Mouse (Mus musculus): ENCODE data around the gene Rell1.

Rell1 gene

DNA sequence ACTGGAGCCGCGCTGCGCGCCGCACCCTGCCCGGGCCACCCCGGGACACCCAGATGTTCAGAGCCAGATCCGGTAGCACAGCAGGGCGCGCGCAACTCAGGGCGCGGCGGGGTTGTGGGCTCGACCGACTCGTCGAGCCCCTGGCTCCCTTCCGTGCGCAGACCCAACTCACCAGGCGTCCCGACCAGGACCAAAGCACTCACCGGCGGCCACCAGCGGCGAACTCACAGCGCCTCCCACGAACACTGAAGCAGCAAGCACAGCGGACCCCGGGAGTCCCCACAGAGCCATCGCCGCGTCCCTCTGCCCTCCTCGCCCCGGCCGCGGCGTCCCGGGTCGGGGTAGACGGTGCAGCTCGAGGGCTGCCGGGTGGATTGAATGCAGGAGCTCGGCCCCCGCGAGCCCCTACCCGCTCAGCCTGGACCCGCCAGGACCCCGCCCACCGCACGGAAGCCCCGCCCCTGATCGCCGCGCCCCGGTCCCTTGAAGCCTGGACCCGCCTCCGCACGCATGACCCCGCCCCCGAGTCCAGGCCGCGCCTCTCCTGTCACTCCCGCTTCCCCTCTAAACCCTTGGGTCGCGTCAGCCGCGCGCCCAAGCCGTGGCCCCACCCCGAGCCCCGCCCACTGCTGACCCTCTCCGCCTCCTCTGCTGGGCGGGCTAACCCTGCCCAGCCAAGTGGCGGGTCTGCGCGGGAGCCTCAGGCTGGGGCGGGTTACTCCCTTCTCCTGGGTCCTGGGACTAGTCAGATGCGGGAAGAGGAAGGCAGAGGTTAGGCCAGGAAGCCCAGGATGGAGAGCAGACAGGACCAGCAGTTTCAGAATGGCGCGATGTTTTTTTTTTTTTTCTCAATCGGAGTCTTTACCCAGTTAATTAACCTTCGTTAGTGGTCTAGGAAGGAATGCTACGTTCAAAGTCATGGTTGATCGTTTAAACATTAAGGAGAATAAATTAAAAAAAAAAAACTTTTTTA, at the start of gene Rell1:
TSS of gene Rell1 (minus strand) at position 455 of the 973 bp plus-strand sequence.
- DNase-seq, result peak; percentile 92

- no peak for DNase-seq
Observed at GRCm38 (mm10) chr5:64012596-64013366, 44.1 kb upstream of the Rell1 start.

DNA sequence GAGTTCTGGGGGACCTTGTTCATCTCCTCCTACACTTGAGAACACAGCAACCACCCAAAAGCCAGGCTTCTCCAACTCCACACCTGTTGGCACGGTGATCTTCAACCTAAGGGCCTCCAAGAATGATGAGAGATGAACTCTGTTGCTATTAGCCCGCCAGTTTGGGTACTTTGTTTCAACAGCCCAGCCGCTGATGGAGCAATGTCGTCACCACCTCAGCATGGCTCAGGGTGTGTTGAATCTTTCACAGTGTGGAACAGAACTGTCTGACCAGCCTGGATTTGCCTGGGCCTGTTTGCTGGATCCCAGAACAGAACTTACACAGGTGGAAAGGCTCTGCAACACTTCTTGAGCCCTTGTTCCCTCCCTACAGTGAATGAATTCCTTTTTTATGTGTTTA, 37.9 kb upstream of the Rell1 start:
- no peak for DNase-seq

DNA sequence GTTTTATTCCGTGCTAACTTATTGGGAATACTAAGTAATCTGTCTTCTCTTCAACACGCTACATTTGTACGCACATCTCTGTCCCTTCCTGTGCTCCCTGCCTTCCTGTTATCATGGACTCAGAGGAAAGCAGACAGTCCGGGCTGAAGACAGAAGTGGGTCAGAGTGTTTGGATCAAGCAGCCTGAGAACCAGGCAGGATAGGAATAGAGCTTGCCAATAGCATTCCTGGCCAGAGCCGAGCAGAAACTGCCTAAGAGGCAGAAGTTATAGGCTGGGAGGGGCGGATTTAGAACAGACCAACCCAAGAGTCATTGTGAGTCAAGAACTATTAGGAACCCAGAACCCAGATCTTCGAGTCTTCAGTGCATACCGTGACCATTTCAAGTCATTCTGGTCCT, 34.6 kb upstream of the Rell1 start:
- DNase-seq, result no peak

DNA sequence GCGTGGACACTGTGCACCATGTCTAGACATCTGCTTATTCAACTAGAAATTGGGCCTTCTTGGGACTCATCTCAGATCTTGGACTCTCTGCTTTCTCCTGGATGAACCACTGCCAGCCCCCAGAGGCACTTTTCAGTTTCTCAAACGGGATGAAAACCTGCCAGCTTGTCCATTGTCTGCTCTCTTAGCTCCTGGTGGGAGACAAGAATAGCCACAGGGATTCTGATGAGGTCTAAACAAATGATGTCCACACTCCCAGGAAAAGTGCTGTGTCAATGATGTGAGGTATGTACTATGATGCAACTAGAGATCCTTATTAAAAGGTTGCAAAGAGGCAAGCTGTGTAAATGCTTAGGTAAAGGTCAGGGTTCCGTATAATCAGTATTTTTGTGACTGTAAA, 25.2 kb upstream of the Rell1 start:
- no peak for DNase-seq

DNA sequence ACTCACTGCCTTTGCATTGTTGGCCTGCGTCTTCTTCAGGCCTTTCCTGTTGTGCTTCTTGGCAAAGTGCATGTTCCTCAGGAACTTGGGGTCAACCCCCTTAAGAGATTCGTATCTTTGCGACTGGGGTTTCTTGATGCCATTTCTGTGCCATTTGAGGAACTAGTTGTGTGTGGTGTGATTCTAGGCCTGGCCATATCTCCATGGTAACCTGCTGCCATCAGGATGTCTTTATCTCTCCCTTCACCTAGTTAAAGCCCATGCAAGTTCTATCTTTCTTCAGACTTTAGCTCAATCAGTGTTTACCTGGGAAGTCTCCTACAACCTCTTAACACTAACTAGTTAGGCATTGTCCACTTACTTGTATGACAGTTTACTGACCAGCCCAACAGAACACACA, 22.0 kb upstream of the Rell1 start:
- no peak for DNase-seq

DNA sequence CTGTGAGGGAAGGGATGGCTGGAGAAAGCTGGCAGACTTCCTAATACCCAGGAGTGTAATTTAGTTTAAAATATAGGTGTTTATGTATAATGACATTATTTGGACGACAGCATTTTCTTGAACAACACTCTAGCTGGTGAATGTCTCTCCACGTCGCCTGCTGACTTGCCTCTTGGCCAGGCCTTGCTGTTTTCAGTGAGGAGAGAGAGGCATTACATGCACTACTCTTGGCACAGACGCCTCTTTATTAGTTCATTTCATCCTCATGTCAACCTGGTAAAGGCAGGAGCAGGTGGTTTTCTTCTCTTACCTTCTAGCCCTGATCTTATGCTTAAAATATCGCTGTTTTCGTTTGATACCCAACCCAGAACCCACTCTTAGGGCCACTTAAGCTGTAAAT, 17.6 kb upstream of the Rell1 start:
- no peak for DNase-seq

- no peak for DNase-seq
Observed at GRCm38 (mm10) chr5:63982296-63982695, 13.6 kb upstream of the Rell1 start.

GRCm38 (mm10) chr5:63970991-63971390, 2.3 kb upstream of the Rell1 start:
- no peak for DNase-seq

DNA sequence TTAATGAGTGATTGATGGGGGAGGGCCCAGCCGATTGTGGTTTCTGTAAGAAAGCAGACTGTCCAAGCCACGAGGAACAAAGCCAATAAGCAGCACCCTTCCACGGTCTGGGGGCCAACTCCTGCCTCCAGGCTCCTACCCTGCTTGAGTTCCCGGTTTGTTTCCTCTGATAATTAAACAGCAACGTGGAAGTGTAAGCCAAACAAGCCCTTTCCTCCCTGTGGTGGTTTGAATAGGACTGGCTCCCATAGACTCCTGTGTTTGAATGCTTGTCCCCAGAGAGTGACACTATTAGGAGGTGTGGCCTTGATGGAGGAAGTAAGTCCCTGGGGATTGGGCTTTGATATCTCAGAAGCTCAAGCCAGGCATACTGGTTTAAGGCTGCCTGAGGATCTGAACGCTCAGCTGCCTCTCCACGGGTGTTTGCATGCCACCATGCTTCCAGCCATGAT, 1.6 kb upstream of the Rell1 start:
- no peak for DNase-seq

DNA sequence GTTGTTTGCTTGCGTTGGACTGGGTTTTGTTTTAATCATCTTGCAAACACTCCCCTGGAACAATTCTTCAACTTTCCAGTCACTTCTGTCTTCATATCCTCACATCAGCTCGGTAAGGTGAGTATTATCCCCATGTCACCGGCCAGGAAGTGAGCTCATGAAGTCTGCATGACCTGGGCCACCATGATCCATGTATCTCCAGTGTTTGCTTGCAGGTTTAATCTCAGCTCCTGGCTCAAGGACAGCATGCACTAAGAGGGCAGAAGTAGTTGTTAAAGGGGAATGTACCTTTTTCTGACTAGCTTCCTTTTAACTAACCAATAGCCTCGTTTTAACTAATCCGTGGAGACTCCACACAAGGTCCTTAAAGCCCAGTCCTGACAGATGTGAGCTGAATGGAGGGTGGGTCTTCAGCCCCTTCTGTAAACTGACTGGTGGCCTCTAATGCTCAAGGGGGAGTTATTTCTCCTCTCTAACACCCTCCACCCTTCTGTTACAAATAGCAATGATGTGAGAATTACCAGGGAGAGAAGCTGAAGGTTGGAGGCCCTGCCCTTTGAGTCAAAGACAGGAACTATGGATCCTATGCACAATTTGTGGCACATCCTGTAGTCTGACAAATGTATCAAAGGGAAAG, 897 bp upstream of the Rell1 start:
- no peak for DNase-seq

DNA sequence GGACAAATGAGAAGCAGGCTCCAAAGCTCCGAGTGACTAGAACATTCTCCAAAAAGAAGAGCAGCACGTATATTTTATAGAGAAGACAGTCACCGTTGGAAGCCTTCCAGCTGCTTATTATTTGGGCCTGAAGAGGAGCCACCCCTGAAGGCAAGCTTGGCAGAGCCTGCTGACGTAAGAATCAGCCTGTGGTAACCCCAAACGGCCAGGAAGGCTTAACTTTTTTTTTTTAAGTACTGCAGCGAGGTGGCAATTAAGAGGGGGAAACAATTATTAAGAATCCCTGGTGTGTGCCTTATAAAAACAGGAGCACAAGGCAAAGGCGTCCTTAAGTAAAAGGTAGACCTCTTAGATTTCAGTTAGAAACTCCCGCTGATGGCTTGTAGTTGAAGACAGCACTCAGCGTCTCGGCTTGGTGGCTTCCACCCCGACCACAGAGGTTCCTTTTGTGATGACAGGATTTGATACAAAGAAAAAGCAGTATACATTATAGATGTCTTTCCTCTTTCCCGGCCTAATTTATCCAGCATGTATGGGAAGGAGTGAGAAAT, 1.0 kb downstream of the Rell1 start:
- DNase-seq, result no peak

DNA sequence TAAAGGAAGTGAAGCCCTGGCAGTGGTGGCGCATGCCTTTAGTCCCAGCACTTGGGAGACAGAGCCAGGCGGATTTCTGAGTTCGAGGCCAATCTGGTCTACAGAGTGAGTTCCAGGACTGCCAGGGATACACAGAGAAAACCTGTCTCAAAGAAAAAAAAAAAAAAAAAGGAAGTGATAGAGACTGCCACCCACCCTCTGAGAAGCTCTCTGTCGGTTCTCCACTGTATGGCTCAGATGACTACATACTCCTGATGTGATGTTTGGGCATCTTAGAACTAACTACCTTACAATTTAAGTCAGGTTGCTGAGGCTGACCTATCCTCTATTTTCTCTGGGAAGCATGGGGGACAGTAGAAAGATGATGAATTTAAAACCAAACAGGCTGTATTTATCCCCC, 2.3 kb downstream of the Rell1 start:
- no peak for DNase-seq

- no peak for DNase-seq
Observed at GRCm38 (mm10) chr5:63965946-63966345, 2.8 kb downstream of the Rell1 start.

DNA sequence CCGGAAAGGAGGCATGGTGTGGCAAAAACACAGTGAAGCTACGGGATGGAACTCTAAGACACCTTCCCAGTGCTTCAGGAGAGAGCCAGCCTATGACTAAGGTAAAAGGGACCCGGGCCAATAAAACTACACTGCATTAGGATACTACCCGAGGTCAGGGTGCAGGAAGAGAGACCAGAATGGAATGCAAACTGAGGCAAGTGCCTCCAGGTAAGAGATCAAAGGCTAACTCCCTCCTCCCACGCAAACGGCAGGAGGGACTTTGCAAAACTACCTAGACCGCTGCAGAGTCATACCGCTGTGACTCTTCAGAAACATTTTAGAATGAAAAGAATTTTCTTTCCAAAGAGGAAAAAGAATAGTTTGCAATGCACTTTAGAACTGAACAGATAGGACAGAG, 4.1 kb downstream of the Rell1 start:
- DNase-seq, result no peak

DNA sequence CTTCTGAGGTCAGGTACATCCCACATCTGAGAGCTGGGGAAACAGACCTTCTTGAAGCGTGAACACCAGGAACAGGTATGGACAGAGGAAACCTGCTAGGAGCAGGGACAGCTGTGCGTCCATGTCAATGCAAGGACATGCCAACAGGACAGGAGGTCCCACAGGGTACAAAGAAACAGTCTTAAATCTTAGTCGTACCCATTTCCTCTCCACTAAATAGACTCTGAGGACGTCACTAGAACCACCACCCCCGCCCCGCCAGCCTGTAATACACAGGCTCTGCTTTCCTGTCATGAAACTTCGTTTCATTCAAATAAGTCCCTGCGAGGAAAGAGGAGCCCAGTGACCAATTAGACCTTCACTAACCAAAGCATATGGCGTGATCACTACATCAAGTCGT, 7.0 kb downstream of the Rell1 start:
- DNase-seq, result no peak

- no peak for DNase-seq
Observed at GRCm38 (mm10) chr5:63960565-63960964, 8.1 kb downstream of the Rell1 start.

GRCm38 (mm10) chr5:63958963-63959708, 9.6 kb downstream of the Rell1 start:
- DNase-seq, result no peak

DNA sequence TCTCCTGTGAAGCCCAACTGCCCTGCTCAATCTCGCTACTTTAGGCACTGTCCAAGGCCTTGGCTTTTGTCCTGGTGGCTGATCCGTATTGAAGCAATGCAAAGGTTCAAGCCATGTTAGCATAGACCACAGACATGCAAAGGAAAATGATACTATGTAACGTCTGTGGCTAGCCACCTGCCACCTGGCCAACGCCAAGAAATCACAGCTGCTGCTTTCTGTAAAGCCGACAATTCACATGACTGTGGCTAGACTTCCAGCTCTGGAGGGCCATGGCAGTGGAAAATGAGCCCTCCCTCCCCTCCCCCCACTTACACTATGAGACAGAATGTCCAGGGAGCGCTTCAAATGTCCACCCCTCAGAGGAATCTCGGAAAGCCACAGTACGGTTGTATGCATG, 11.1 kb downstream of the Rell1 start:
- DNase-seq, result no peak

- no peak for DNase-seq
Observed at GRCm38 (mm10) chr5:63956411-63956810, 12.3 kb downstream of the Rell1 start.

GRCm38 (mm10) chr5:63953401-63954032, 15.2 kb downstream of the Rell1 start:
- DNase-seq, result no peak

GRCm38 (mm10) chr5:63952039-63952438, 16.7 kb downstream of the Rell1 start:
- DNase-seq, result no peak

Measured in right cerebral cortex, postnatal 25 days (tissue).